Mouse (Mus musculus): ENCODE results near the gene Zg16.

The Zg16 gene

DNA sequence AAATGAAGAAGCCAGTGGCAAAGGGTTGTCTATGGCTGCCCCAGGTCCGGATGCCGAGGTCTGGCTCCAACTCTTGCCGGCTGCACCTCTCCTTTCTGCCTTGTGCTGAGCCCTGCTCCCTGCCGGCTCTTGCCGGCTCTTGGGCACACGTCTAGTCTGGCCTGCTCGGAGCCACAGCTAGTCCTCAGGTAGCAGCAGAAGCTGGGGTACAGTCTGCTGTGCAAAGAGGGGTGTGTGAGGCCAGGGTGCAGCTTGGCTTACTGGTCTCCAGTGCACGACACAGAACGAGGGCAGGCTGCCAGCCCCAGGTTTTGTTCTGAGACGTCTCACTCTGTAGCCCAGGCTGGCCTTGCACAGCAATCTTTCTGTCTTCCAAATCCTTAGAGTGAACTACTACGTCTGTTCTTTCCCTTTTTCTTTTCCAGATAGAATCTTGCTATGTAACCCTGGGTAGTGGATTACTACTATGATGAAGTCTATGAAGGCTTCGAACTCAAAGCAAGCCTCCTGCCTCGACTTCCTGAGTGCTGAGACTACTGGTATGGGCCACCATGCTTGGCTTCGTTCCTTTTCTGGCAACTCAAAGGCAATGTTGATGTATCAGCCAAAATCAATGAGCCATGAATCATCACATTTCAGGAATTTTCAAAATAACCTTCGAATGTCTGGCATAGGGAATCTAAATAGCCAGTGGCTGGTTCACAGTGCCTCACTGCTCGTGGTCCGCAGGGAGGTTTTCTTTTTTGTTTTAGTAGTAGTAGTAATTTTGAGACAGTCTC is 77.6 kb downstream of the Zg16 start:
- in situ Hi-C loops (cut with MboI, MseI) = loop anchor here (10.0 kb wide), 1 partner anchor 95 kb away; no protein-coding TSS in a partner anchor

- in situ Hi-C loops (cut with MboI, MseI) = no loop called here
These were observed 78.7 kb downstream of the Zg16 start for GRCm38 (mm10) chr7:127008239-127009019.

DNA sequence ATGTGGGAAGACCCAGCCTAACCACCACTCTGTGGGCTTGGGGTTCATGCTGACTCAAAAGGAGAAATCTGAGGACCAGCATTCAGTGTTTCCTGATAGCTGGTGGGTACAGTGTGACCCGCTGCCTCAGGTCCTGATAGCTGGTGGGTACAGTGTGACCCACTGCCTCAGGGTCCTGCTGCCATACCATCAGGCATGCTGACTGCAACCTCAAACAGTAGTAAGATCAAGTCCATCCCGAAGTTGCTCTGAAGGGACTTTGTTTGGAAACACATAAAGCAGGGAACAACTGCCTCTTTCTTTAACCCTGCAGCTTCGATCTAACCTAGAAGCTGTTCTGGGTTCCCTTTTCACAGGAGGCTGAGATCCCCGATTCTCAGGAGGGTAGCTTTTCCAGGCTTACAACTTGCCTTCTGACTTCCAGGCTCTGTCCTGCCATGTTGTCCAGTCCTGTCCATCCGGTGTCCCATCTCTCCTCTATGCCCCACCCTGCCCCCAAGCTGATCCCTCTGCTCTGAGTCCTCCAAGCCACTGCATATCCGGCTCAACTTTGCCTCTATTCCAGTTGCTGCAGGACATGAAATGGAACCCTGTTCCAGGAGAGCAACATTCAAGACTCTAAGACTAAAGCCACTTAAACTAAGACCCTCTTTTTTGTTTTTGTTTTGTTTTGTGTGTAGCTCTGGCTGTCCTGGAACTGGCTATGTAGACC is 79.7 kb downstream of the Zg16 start:
- in situ Hi-C loops (cut with MboI, MseI) = no loop called here

- in situ Hi-C loops (cut with MboI, MseI) = no loop called here
These were observed 82.8 kb downstream of the Zg16 start for GRCm38 (mm10) chr7:127004122-127004875.

DNA sequence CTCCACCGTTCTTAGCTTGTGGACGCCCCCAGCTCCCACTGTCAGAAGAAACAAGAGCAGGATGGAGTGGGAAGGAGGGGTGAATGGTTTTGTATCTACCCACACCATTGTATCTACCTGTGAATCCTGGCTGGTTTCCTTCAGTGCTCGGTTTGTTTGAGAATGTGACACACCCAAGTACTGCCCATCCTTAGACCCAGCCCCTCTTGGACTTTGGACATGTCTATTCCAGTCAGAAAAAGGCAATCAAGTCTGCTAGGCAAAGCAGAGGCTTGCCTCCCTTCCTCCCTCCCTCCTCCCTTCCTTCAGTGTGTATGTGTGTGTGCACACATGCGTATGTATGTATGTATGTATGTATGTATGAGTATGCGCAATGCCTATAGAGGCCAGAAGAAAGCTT is 83.5 kb downstream of the Zg16 start:
- in situ Hi-C loops (cut with MboI, MseI) = no loop called here

Measured in regulatory T cell (primary cell).